Mouse (Mus musculus) spleen, postnatal 14 days (tissue): ENCODE results near the gene Trp53tg5.

Experiments
- DNase-seq, 2 experiments: peaks; one replicate each; pipeline ENCODE4 v3.0.0; 2021 to 2022; ENCODE audit warnings: low spot score in 2 of 2

The Trp53tg5 gene

GRCm38 (mm10) chr2:164473624-164474023, at the start of gene Trp53tg5:
TSS of gene Trp53tg5 (minus strand) at chr2:164473724.
- no peak for DNase-seq

GRCm38 (mm10) chr2:164522280-164522679, 48.8 kb upstream of the Trp53tg5 start:
- no peak for DNase-seq

- DNase-seq = peak in 1 of 2 experiments; percentile 41
Measured at GRCm38 (mm10) chr2:164521841-164522240, 48.3 kb upstream of the Trp53tg5 start.

GRCm38 (mm10) chr2:164520782-164521181, 47.3 kb upstream of the Trp53tg5 start:
- peak in 1 of 2 experiments; percentile 40 for DNase-seq

DNA sequence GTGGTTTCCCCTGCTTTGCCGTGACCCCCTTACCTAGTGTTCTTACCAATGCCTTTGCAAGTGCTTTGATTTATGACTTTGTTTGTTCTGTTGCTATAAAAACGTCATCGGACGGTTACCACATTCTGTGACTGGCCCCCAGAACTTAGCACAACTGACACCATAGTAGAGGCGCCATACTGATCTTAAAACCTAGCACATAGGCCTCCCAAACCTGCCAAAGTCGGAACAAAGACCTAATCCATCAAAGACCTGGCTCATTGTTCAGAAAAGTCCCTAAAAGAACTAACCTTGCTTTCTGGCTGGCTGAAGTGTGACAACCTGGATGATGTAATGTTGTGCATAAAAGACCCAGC, 45.6 kb upstream of the Trp53tg5 start:
- DNase-seq = no peak

DNA sequence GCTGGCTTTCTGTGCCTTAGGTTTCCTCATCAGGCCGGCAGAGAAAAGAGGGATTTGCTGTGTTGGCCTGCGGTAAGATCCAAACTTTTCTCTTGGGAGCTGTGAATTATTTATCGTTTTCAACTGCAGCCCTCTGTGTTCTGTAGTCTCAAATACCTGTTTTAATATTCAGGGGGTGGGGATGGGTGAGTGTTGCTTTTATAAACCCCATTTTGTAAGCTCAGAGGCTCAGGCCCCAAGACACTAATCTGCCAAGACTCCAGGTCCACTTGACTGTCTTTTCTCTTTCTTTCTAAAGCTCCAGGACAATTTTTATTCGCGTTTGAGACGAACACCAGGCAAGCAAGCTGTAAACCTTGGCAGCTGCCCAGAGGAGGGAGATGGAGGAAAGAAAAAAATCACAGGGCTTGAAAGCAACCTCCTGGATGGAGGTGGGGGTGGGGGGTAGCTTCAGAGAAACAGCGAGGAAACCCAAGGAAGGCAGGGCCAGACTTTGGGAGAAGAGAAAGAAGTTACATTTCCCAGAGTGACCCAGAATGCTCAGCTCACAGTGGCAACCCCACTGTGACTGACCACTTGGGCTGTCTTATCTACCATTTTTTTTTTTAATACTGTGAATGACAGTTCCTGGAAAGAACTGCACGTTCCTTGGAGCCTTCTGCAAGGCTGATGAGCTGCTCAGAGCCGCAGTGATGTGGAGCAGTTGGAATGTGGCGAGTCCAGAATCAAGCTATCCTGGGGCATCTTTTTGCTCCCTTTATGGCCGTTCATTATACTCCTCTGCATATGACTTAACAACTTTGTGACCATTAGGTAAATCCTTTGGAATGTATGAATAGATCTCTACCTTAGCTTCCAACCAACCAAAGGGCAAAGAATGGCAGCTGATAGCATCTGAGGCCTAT, 45.0 kb upstream of the Trp53tg5 start:
- no peak for DNase-seq

- peak; percentile 21 to 64 for DNase-seq
Measured at GRCm38 (mm10) chr2:164517485-164518221, 44.1 kb upstream of the Trp53tg5 start.

DNA sequence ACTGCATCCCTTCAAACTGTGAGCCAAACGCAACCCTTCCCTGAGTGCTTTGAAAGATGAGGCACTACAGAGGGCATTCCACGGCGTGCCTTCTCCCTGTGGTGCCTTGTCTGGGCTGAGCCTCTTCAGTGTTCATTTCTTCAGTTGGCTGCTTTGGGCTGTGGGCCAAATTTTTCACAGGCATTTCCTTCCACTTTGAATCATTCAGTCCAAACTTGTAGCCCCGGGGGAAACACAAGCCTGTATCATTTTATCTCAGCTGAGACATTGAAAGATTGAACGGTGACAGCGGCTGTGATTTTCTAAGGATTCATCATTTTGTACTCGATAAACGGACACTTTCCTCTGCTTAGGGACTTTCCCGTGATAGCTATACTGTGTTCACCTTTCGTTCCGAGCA, 43.1 kb upstream of the Trp53tg5 start:
- DNase-seq = no peak

- no peak for DNase-seq
Measured at GRCm38 (mm10) chr2:164515897-164516296, 42.4 kb upstream of the Trp53tg5 start.

GRCm38 (mm10) chr2:164514916-164515315, 41.4 kb upstream of the Trp53tg5 start:
- no peak for DNase-seq

GRCm38 (mm10) chr2:164513389-164513788, 39.9 kb upstream of the Trp53tg5 start:
- DNase-seq = no peak

DNA sequence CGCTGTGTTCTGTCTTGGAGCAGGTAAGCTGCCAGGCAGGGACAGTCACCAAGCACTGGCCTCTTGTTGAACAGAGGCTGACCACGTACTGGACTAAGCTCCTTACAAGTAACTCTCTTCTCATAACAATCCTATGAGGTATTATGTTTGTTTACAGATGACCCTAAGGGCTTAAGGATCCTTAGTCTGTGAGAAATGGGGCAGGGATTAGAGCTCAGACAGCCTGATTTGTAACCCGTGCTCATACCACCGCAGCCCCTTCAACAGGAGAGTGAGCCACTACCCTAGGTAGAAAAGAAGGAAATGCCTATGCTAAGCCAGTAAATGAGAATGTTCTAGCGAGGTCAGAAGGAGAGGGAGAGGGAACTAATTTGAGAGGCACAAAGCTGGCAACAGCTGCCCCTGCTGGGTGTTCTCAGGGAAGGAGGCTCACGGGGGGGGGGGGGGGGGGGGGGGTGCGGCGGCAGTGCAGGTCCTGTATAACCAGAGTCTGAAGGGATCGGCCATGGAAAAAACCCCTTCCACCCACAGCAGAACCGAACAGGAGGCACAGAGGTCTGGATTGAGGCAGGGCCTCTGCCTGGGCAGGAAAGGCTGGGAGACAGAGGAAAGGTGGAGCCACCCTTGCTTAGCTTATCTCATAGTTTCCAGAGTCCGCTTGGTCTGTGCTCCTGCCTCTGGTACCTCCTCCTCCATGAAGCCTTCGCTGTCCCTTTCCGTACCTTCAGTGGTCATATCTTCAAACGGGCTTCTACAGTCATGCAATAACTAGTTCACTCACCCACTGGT, 38.8 kb upstream of the Trp53tg5 start:
- DNase-seq = no peak

DNA sequence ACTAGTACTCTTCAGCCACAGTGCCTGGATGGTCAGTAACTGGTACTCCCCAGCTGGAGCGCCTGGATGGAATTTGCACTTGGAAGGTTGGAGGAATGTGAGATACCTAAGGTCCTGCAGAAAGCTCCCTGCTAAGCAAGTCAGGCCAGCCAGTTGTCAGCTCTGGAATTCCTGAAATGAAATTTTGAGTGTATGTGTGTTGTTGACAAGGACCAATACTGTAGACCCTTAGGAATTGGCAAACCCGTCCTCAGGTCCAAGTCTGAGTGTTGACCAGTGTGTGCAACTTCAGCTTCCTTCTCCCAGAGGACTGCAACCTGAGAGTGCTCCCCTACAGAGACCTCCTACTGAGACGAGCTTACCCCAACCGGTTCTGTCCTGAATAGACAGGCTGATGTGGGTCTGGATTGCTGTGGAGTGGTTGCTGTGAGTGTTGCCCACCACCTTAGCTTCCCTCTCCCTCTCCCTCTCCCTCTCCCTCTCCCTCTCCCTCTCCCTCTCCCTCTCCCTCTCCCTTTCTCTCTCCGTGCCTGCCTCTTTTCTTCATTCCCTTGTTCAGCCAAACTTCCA, 37.2 kb upstream of the Trp53tg5 start:
- no peak for DNase-seq

GRCm38 (mm10) chr2:164507811-164508210, 34.3 kb upstream of the Trp53tg5 start:
- no peak for DNase-seq

DNA sequence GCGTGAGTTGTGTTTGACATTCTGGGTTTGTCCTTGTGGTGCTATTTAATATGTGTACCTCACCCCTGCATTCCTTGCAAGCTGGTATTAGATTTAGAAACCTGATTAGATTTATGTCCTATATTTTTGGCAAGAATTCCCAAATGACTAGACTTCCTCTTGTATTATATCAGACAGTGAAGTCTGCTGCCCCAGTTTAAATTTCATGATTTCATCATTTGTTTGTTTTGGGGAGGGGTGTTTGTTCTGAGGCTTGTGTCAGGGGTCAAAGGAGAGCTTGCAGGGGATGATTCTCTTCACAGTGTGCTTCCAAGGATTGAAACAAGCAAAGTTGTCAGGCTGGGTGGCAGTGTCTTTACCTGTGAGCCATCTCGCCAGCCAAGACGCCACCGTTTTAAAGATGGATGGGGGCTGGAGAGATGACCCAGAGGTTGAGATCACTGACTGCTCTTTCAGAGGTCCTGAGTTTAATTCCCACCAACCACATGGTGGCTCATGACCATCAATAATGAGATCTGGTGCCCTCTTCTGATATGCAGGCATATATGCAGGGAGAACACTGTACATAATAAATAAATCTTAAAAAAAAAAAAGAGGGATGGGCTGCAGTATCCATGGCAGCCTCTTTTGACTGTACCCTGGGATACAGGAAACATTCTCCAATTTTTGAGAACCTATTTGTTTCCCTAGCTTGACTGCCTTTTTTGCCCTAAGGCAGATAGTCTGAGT, 32.3 kb upstream of the Trp53tg5 start:
- DNase-seq = no peak

GRCm38 (mm10) chr2:164504919-164505318, 31.4 kb upstream of the Trp53tg5 start:
- DNase-seq = no peak

GRCm38 (mm10) chr2:164500511-164500910, 27.0 kb upstream of the Trp53tg5 start:
- no peak for DNase-seq

- no peak for DNase-seq
Measured at GRCm38 (mm10) chr2:164499317-164499716, 25.8 kb upstream of the Trp53tg5 start.

- no peak for DNase-seq
Measured at GRCm38 (mm10) chr2:164497691-164498268, 24.3 kb upstream of the Trp53tg5 start.

DNA sequence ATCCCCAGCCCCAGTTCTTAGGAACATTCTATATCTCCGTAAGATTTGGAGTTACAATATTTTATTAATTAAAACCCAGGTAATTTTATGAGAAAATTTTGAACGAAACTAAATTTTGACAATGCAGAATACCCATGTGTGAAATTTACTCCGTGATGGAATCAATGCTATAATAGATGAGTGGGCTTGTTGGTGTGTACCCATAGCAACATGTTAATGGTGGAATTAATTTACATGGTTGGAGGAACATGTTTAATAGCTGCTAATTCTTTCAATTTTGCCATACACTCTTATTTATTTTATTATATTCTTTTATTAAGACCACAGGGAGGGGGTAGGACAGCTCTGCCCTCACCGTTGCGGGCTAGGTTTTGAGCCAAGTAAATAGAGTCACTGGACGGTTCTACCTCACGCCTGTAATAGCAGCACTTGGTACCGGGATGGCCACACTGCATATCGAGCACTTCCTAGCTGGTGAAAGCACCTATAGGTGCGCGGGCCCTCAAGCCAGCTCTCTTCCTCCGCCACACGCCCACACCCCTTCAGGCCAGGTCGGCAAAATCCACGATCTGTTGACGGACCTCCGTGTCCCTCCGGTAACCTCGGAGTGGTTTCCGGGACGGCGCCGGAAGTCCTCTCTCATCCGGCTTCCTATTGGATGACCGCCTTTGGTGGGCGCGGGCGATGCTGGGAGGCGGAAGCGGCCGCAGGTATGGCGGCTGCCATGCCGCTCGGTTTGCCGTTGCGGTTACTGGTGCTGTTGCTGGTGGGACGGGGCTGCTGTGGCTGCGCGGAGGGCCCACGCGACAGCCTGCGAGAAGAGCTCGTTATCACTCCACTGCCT, 23.5 kb upstream of the Trp53tg5 start, which contains the start of gene Pigt:
Gene Pigt, plus strand, starts transcription at position 674 of the 844 bp plus-strand sequence.
- DNase-seq = peak; percentile 66 to 82
